Mouse (Mus musculus): ENCODE results near the gene Crb3. TPM values are rescaled to one million over a fixed set of nuclear protein-coding genes. Genes with fewer than 3 reads are reported as not detected.

The Crb3 gene
- 2.4 TPM in 1 of 2 replicates, not detected in the other for polyA plus RNA-seq (2011; ENCODE audit: insufficient read depth, insufficient read length, low replicate concordance, missing spikeins)

- TF ChIP-seq CTCF (IDR thresholded peaks at IDR 0.05; ENCODE audit: control insufficient read depth, insufficient read depth, low read length) (no peak), POLR2A (IDR thresholded peaks at IDR 0.05; ENCODE audit: borderline replicate concordance, control insufficient read depth, low read depth, low read length) (peak; percentile 24; the same call in 1 of the 2 replicates)
- Histone ChIP-seq H3K4me3 (replicated peaks; ENCODE audit: control insufficient read depth, low read depth, low read length) (peak within 1 kb of the TSS; percentile 49), H3K27ac (ENCODE audit: control insufficient read depth, insufficient read depth, low read depth, low read length, poor library complexity) (no peak within 1 kb of the TSS), H3K4me1 (ENCODE audit: control insufficient read depth, insufficient read depth, low read length) (peaks cover 3% of the 10 kb centered on the region; the same call in 1 of the 2 replicates)
- WGBS: 9% methylated on average over 21 of the region's 22 CpGs
Measured at GRCm38 (mm10) chr17:57058891-57059485, at the start of gene Crb3. Gene Crb3, plus strand, starts transcription at chr17:57059105.

GRCm38 (mm10) chr17:57010911-57011235 lies 48.0 kb upstream of the Crb3 start:
- H3K4me3 ChIP-seq (replicated peaks; ENCODE audit: control insufficient read depth, low read depth, low read length): peak overlapping the region; percentile 93
- TF ChIP-seq CTCF (IDR thresholded peaks at IDR 0.05; ENCODE audit: control insufficient read depth, insufficient read depth, low read length): no peak
- TF ChIP-seq POLR2A (IDR thresholded peaks at IDR 0.05; ENCODE audit: borderline replicate concordance, control insufficient read depth, low read depth, low read length): no peak
- peaks cover 3% of the 10 kb centered on the region; the same call in 1 of the 2 replicates for H3K4me1 ChIP-seq (ENCODE audit: control insufficient read depth, insufficient read depth, low read length)
- under 1% methylated on average over 19 of the region's 19 CpGs for WGBS
- H3K27ac ChIP-seq (ENCODE audit: control insufficient read depth, insufficient read depth, low read depth, low read length, poor library complexity): peak overlapping the region; percentile 62

GRCm38 (mm10) chr17:57011236-57012141 lies 47.4 kb upstream of the Crb3 start, which contains the start of the genes Gtf2f1 and Gm17949:
Gene Gtf2f1, minus strand, starts transcription at chr17:57011288.
Gene Gm17949, plus strand, starts transcription at chr17:57011469.
- Histone ChIP-seq H3K4me1 (ENCODE audit: control insufficient read depth, insufficient read depth, low read length) (peaks cover 3% of the 10 kb centered on the region; the same call in 1 of the 2 replicates), H3K4me3 (replicated peaks; ENCODE audit: control insufficient read depth, low read depth, low read length) (peak within 1 kb of the TSS; percentile 93), H3K27ac (ENCODE audit: control insufficient read depth, insufficient read depth, low read depth, low read length, poor library complexity) (peak within 1 kb of the TSS; percentile 63)
- WGBS: 1% methylated on average over 51 of the region's 51 CpGs
- TF ChIP-seq POLR2A (IDR thresholded peaks at IDR 0.05; ENCODE audit: borderline replicate concordance, control insufficient read depth, low read depth, low read length) (peak; percentile 96), CTCF (IDR thresholded peaks at IDR 0.05; ENCODE audit: control insufficient read depth, insufficient read depth, low read length) (peak; percentile 12; the same call in 1 of the 2 replicates)

- Histone ChIP-seq H3K27ac (ENCODE audit: control insufficient read depth, insufficient read depth, low read depth, low read length, poor library complexity) (no peak overlapping the region; the same call in 1 of the 2 replicates), H3K4me3 (replicated peaks; ENCODE audit: control insufficient read depth, low read depth, low read length) (peak overlapping the region; percentile 78), H3K4me1 (ENCODE audit: control insufficient read depth, insufficient read depth, low read length) (peaks cover 3% of the 10 kb centered on the region; the same call in 1 of the 2 replicates)
- TF ChIP-seq POLR2A (IDR thresholded peaks at IDR 0.05; ENCODE audit: borderline replicate concordance, control insufficient read depth, low read depth, low read length) (no peak), CTCF (IDR thresholded peaks at IDR 0.05; ENCODE audit: control insufficient read depth, insufficient read depth, low read length) (no peak)
- WGBS: 86% methylated on average over 13 of the region's 13 CpGs
Measured at GRCm38 (mm10) chr17:57012245-57012795, 46.6 kb upstream of the Crb3 start.

- Histone ChIP-seq H3K27ac (ENCODE audit: control insufficient read depth, insufficient read depth, low read depth, low read length, poor library complexity) (no peak overlapping the region), H3K4me1 (ENCODE audit: control insufficient read depth, insufficient read depth, low read length) (no peaks in the 10 kb centered on the region), H3K4me3 (replicated peaks; ENCODE audit: control insufficient read depth, low read depth, low read length) (no peak overlapping the region)
- WGBS: 58% methylated on average over 2 of the region's 2 CpGs
- TF ChIP-seq POLR2A (IDR thresholded peaks at IDR 0.05; ENCODE audit: borderline replicate concordance, control insufficient read depth, low read depth, low read length) (no peak), CTCF (IDR thresholded peaks at IDR 0.05; ENCODE audit: control insufficient read depth, insufficient read depth, low read length) (no peak)
Measured at GRCm38 (mm10) chr17:57019693-57020092, 39.2 kb upstream of the Crb3 start.

DNA sequence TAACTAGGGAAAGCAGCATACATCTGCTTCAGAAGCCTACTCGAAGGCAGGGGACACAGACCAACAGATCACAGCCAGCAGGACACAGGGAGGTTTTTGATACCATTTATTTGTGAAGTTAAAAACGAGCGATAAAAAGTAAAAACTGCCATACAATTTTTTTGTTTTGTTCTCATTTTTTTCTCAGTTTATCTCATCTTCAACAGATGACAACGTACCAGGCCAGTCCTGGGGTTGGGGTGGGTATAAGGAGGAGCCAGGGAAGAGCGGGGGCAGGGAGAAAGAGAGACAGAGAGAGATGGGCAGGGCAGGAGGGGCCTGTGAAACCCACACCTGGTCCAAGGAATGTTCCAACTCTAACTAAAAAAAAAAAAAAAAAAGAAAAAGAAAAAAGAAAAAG lies 37.9 kb upstream of the Crb3 start:
- 58% methylated on average over 5 of the region's 5 CpGs for WGBS
- TF ChIP-seq POLR2A (IDR thresholded peaks at IDR 0.05; ENCODE audit: borderline replicate concordance, control insufficient read depth, low read depth, low read length) (no peak), CTCF (IDR thresholded peaks at IDR 0.05; ENCODE audit: control insufficient read depth, insufficient read depth, low read length) (no peak)
- Histone ChIP-seq H3K4me1 (ENCODE audit: control insufficient read depth, insufficient read depth, low read length) (no peaks in the 10 kb centered on the region), H3K27ac (ENCODE audit: control insufficient read depth, insufficient read depth, low read depth, low read length, poor library complexity) (no peak overlapping the region), H3K4me3 (replicated peaks; ENCODE audit: control insufficient read depth, low read depth, low read length) (no peak overlapping the region)

- H3K4me1 ChIP-seq (ENCODE audit: control insufficient read depth, insufficient read depth, low read length): peaks cover 1% of the 10 kb centered on the region; the same call in 1 of the 2 replicates
- no peak for TF ChIP-seq CTCF (IDR thresholded peaks at IDR 0.05; ENCODE audit: control insufficient read depth, insufficient read depth, low read length)
- no peak for TF ChIP-seq POLR2A (IDR thresholded peaks at IDR 0.05; ENCODE audit: borderline replicate concordance, control insufficient read depth, low read depth, low read length)
- H3K4me3 ChIP-seq (replicated peaks; ENCODE audit: control insufficient read depth, low read depth, low read length): no peak overlapping the region
- H3K27ac ChIP-seq (ENCODE audit: control insufficient read depth, insufficient read depth, low read depth, low read length, poor library complexity): no peak overlapping the region
- WGBS: 74% methylated on average over 4 of the region's 4 CpGs
Measured at GRCm38 (mm10) chr17:57027471-57027870, 31.4 kb upstream of the Crb3 start.

- H3K27ac ChIP-seq (ENCODE audit: control insufficient read depth, insufficient read depth, low read depth, low read length, poor library complexity): no peak overlapping the region
- WGBS: 21% methylated on average over 8 of the region's 8 CpGs
Measured at GRCm38 (mm10) chr17:57029691-57030090, 29.2 kb upstream of the Crb3 start.

More at GRCm38 (mm10) chr17:57029691-57030090, 29.2 kb upstream of the Crb3 start:
- H3K4me3 ChIP-seq (replicated peaks; ENCODE audit: control insufficient read depth, low read depth, low read length): peak overlapping the region; percentile 60
- no peak for TF ChIP-seq CTCF (IDR thresholded peaks at IDR 0.05; ENCODE audit: control insufficient read depth, insufficient read depth, low read length)
- no peak for TF ChIP-seq POLR2A (IDR thresholded peaks at IDR 0.05; ENCODE audit: borderline replicate concordance, control insufficient read depth, low read depth, low read length)
- peaks cover 1% of the 10 kb centered on the region; the same call in 1 of the 2 replicates for H3K4me1 ChIP-seq (ENCODE audit: control insufficient read depth, insufficient read depth, low read length)
